Mouse (Mus musculus): ENCODE data around the gene Nckap5.
"Not testable (repeated sequence)": the region's sequence is repeated elsewhere in the genome, so short reads cannot be mapped to it uniquely, and the experiment has no call there.

Nckap5 gene

DNA sequence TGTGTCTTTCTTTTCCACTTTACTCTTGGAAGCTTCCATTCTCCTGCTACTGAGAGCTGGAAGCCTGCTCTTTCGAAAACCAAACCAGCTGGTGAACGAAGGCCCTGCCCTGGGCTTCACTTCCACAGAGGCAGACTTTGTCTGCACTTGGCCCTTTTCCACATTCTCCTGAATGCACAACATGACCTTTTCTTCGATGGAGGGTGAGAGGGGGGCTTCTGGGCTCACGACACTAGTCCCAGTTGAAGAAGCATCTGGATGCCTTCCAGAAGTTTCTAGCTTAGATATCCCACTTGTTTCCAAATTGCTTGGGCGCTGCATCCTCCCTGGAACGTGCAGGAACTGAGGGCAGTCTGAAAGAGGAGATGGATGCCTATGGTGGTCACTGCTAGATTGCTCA, 806.1 kb downstream of the Nckap5 start:
- DNase-seq (ENCODE audit: low read depth, low spot score) = no peak

- DNase-seq (ENCODE audit: low read depth, low spot score) = no peak
These were observed 807.6 kb downstream of the Nckap5 start for GRCm38 (mm10) chr1:126022959-126023358.

DNA sequence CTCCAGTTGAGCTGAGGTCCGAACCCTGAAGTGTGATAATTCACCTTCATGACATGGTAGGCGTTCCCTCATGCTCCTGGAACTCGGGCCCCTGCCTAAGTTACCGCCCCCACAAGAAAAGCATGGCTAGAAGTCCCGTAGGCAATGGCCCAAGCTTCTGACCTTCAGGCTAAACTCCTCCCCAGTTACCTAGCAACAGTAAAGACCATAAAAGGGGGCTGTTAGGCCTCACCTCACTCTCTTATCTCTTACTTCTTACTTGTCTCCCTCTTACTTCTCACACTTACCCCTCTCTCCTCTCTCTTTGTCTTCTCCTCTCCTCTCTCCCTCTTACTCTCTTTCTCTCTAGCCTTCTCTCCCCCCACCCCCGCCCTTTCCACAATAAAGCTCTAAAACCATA, 811.9 kb downstream of the Nckap5 start:
- DNase-seq (ENCODE audit: low read depth, low spot score) = not testable (repeated sequence)

GRCm38 (mm10) chr1:126011661-126012091, 818.9 kb downstream of the Nckap5 start:
- no peak for DNase-seq (ENCODE audit: low read depth, low spot score)

DNA sequence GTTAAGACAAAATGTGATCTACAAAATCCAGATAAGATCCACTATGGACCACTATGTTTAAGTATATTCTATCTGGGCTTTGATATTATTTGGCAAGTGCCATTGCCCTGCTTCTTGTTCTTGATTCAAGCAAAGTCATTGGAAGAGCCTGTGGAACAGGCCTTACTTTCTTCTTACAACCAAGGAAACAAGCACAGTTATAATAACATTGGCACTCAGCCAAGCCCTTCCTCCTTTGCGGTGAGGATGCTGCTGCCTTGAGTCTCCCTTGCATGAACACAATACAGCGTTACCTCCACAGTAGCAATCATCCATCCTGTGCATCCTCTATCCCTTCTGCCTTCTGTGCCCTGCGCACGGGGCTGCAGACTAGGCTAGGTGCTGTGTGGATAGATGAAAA, 823.0 kb downstream of the Nckap5 start:
- no peak for DNase-seq (ENCODE audit: low read depth, low spot score)

DNA sequence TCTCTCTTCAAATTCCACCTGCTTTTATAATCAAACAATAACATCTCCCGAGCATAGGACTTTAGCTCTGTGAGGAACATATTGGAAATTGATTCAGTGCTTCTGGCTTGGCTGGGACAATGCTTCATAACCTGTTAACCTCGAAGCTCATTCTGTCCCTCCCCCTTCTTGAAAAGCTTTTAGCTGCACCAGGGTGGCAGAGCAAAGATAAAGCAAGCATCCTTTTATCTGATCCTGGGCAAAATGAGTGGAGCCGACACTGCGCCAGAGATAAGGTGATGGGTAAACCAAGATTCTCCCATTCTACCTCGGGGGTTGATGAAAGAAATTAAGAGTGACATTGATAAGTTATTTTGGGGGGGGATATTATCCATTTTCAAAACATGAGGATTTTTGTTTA, 824.9 kb downstream of the Nckap5 start:
- no peak for DNase-seq (ENCODE audit: low read depth, low spot score)

GRCm38 (mm10) chr1:125996540-125996939, 834.1 kb downstream of the Nckap5 start:
- no peak for DNase-seq (ENCODE audit: low read depth, low spot score)

- no peak for DNase-seq (ENCODE audit: low read depth, low spot score)
These were observed 842.8 kb downstream of the Nckap5 start for GRCm38 (mm10) chr1:125987803-125988202.

- DNase-seq (ENCODE audit: low read depth, low spot score) = no peak
These were observed 846.0 kb downstream of the Nckap5 start for GRCm38 (mm10) chr1:125984570-125984969.

DNA sequence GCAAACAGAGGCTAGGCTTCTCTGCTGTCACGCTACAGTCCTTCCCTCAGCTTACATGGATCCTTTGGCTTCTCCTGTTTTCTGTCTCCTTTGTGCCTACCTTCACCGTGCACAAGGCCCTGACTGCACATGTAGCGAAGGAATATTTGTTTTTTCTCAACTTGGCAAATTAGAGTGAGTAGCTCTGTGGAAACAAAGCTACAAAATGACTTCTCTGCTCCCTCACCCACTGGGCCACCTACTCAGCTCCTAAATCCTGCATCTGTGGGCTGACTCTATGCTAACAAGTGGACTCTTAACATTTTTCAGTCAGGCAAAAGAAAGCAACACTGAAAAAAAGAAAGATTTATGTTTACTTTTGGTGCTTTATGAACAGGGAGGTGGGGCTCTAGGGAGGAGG, 856.0 kb downstream of the Nckap5 start:
- DNase-seq (ENCODE audit: low read depth, low spot score) = no peak

GRCm38 (mm10) chr1:125971933-125972332, 858.7 kb downstream of the Nckap5 start:
- no peak for DNase-seq (ENCODE audit: low read depth, low spot score)

GRCm38 (mm10) chr1:125967671-125968070, 862.9 kb downstream of the Nckap5 start:
- DNase-seq (ENCODE audit: low read depth, low spot score) = no peak

DNA sequence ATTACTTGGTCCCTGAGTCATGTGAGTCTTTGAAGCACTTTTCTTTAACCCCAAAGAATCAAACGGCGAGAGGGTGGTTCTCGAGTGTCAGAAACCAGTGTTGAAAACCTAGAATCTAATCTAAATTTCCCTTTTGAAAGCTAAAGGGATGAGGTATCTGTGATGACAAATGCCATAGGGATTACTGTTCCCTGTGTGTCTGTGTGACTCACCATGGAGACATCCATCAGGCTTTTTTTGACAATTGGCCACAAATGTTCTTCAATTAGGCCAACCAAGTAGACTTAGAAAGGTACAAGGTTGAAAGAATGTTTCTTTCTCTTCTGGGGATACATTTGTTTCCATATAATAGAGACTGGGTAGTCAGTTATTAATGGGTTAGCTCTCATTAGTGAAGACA, 879.6 kb downstream of the Nckap5 start:
- no peak for DNase-seq (ENCODE audit: low read depth, low spot score)

DNA sequence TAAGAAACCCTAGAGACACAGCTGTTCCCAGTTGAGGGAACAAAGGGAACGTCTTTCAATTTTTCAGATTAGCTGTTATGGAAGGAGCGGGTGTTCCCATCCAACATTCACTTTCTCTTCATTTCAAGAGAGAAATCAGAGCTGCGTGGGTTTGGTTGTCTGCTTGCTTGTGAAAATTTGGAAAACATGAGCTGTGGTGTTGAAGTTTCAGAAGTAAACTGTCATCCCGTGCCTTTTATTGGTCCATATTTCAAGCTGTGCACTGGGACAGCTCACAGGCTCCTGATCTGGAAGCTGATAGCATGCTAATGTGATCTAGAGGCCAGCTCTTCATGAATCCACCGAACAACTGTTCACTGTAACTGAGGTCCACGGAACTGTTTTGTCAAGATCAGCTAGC, 881.5 kb downstream of the Nckap5 start:
- no peak for DNase-seq (ENCODE audit: low read depth, low spot score)

DNA sequence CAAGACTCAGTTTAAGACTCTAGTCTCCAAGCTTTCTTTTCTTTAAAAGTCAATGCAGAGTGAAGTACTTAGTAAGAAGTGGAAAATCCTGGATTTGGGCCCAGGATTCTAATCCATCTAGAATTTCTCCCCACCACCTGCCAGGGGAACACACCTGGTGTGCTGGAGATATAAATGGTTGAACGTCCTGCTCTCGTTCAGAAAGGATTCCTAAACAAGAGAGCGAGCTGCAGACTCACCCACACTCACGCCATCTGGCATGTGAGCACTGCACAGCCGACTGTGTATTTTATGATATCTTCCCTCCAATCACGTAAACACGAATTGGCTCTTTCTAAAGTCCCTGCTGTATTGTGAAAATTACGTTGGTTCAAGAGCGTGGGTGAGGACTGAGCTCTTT, 885.5 kb downstream of the Nckap5 start:
- DNase-seq (ENCODE audit: low read depth, low spot score) = no peak

- DNase-seq (ENCODE audit: low read depth, low spot score) = no peak
These were observed 887.3 kb downstream of the Nckap5 start for GRCm38 (mm10) chr1:125943305-125943704.

GRCm38 (mm10) chr1:125925486-125925885, 905.1 kb downstream of the Nckap5 start:
- no peak for DNase-seq (ENCODE audit: low read depth, low spot score)

GRCm38 (mm10) chr1:125923062-125923461, 907.5 kb downstream of the Nckap5 start:
- no peak for DNase-seq (ENCODE audit: low read depth, low spot score)

DNA sequence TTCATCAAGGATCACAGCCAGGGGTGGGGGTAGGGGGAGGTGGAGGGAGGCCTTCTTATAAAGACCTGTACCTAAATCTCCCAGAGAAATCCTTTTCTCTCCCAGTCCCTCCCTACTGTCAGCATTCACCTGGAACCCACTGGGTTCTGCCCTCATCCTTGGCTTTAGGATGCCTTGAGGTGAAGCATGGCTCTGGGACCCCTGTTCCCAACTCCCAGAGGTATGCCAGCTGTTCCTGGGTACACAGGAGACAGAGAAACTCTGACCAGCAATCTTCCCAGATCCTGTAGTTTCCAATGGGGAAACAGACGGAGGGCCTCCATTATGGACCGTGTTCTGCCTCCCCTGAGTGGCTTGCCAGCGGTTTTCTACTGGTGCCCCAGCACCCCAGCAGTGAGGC, 909.9 kb downstream of the Nckap5 start:
- no peak for DNase-seq (ENCODE audit: low read depth, low spot score)

GRCm38 (mm10) chr1:125912601-125913600, 917.7 kb downstream of the Nckap5 start, which contains the start of gene Lypd1:
Gene Lypd1, minus strand, starts transcription at chr1:125913101.
- no peak for DNase-seq (ENCODE audit: low read depth, low spot score)

- DNase-seq (ENCODE audit: low read depth, low spot score) = no peak
These were observed 918.6 kb downstream of the Nckap5 start for GRCm38 (mm10) chr1:125911901-125912445.

DNA sequence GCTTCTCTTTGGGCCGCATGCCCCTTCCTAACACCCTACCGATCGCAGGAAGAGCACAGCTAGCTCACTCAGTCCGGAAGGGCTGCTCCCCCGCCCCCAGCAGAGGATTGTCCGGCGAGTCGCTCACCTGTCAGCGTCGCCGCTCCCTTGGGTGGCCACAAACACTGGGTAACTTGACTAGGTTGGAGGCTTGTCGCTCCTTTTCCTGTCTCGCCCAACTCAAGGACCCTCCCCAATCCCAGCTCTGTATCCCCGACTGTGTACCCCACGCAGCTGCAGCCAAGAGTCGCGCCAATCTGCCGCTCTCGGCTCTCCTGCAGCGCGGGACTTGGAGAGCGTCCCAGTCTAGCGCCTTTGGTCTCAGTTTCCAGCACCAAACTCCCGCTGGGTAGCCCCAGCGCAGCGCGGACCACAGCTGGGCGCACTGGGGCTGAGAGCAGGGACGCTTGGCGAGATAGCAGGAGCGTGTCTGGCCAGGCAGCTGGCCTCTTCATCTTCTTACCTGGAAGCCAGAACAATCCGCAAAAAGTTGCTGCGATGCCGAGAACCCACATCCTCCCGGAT, 919.2 kb downstream of the Nckap5 start:
- no peak for DNase-seq (ENCODE audit: low read depth, low spot score)

DNA sequence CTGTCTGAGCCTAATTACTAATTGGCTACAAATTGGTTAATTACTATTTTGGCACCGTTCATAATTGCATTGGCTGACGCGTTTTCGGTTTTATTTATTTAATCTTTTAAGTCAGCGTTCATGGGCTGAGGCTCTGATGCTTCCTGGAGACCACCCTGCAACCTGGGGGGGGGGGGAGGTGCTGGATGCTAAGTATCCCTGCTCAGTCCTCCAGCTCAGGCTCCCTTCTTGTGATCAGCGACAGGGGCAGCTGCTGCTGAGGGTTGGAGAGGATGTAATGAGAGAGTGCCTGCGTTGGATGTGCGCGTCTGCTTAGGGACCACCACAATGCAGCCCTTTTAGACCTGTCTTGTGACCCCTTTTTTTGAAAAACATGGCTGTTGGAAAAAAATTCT, 919.7 kb downstream of the Nckap5 start:
- DNase-seq (ENCODE audit: low read depth, low spot score) = no peak
